Mouse (Mus musculus): ENCODE measurements around the gene Nfat5.

- no peak for TF ChIP-seq POLR2AphosphoS2 (IDR thresholded peaks at IDR 0.05; ENCODE audit: insufficient read length, low read depth)
- TF ChIP-seq POLR2A (IDR thresholded peaks at IDR 0.05; ENCODE audit: insufficient read length, low read depth): no peak
- TF ChIP-seq TCF12 (IDR thresholded peaks at IDR 0.05; ENCODE audit: insufficient read depth, poor library complexity, severe bottlenecking): no peak
Measured at GRCm38 (mm10) chr8:107405935-107406334, 112.7 kb downstream of the Nfat5 start.
